Comparison of ENCODE assay signal across 34 mouse cellular contexts in the genomic region with DNA sequence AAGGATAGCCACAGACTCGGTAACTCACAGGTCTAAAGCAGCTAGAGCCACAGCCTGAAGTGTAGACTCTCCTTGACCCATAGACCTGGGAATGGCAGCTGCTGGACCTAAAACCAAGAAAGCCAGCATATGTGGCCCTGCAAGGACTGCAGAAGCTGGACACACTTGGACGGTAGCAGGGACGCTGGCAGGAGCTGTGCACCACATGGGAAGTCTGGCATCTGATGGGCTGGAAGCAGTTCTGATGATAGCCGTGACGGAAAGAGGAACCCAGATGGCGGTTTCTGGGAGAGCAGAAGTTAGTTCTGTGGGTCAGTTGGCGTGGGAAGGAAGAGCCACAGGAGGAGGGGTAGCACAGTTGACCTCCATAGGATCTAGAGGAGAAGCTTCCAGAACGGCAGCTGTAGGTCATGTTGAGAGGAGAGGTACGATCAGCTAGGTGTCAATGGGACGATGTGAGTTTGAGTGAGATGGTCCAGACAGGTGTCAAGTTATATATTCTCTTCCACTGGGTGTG. TPM values are rescaled to one million over a fixed set of nuclear protein-coding genes. Genes with fewer than 3 reads are reported as not detected.
DNase-seq lines count a peak whose midpoint lies in the region; ATAC-seq and TF ChIP-seq lines count a peak whose summit lies in the region.
"Had no signal": no experiment of that assay in that cellular context is flagged by ENCODE, and none has a peak within 500 bp of the region (broad histone marks: within the 10 kb centered on the region; RNA-seq: fewer than 3 reads in every experiment).

Gene 2310061N02Rik (minus strand): TSS at position 467 of the 517 bp plus-strand sequence.

- no peak within 1 kb of the TSS for H3K27ac ChIP-seq in hindbrain, postnatal 0 days
- no peak within 1 kb of the TSS for H3K27ac ChIP-seq in hindbrain, embryonic 16.5 days (ENCODE audit: low read depth, low read length)
- H3K27ac ChIP-seq: embryonic facial prominence, embryonic 10.5 days; limb, embryonic 12.5 days; midbrain, embryonic 13.5 days; neural tube, embryonic 12.5 days had no signal

- TF ChIP-seq CTCF in hindbrain, postnatal 0 days (IDR thresholded peaks at IDR 0.05; ENCODE audit: low read depth) = no peak

- H3K27me3 ChIP-seq in hindbrain, postnatal 0 days (ENCODE audit: insufficient read depth, low read length) = no peaks in the 10 kb centered on the region
- H3K27me3 ChIP-seq in hindbrain, embryonic 16.5 days (replicated peaks; ENCODE audit: control insufficient read depth, insufficient read depth, low read length) = no peaks in the 10 kb centered on the region
- H3K27me3 ChIP-seq: heart, embryonic 12.5 days; limb, embryonic 12.5 days; megakaryocyte, embryonic 14.5 days; midbrain, embryonic 13.5 days; neural tube, embryonic 12.5 days had no signal

- no peak within 1 kb of the TSS for H3K9ac ChIP-seq in hindbrain, postnatal 0 days (replicated peaks; ENCODE audit: low read length)
- no peak within 1 kb of the TSS for H3K9ac ChIP-seq in hindbrain, embryonic 16.5 days (ENCODE audit: low read depth, low read length)
- H3K9ac ChIP-seq: forebrain, postnatal 0 days; heart, embryonic 12.5 days; limb, embryonic 12.5 days; liver, postnatal 0 days; midbrain, embryonic 13.5 days; neural tube, embryonic 12.5 days had no signal

- no peaks in the 10 kb centered on the region for H3K9me3 ChIP-seq in hindbrain, postnatal 0 days (ENCODE audit: low read length)
- no peaks in the 10 kb centered on the region for H3K9me3 ChIP-seq in hindbrain, embryonic 16.5 days (ENCODE audit: control insufficient read depth, low read length)
- H3K9me3 ChIP-seq: embryonic facial prominence, embryonic 10.5 days; heart, embryonic 12.5 days; limb, embryonic 12.5 days; midbrain, embryonic 13.5 days; neural tube, embryonic 12.5 days had no signal

- peak; percentile 9 for DNase-seq in hindbrain, postnatal 0 days (ENCODE audit: low spot score)
- DNase-seq in cerebellum, adult 9-11 months = peak; percentile 11
- peak; percentile 74 to 78 for DNase-seq in cerebellum, postnatal 14 days
- DNase-seq in urinary bladder, adult 18-20 months (ENCODE audit: low spot score in 2 of 2) = no peak
- no peak for DNase-seq in ovary, postnatal 36 days (ENCODE audit: low spot score)
- DNase-seq: adrenal gland, adult 8-10 months; forebrain, postnatal 0 days; heart, adult 18-20 months; heart, postnatal 10 days; kidney, adult 11 months; liver, postnatal 0 days; lung, postnatal 10 days; retina, postnatal 1 day; right cerebral cortex, postnatal 25 days; spleen, adult 18-20 months; thymus, postnatal 14 days had no signal

- WGBS in hindbrain, postnatal 0 days = 78% methylated on average over 10 of the region's 10 CpGs
- WGBS in hindbrain, embryonic 16.5 days = 86% methylated on average over 10 of the region's 10 CpGs

- no peaks in the 10 kb centered on the region for H3K4me1 ChIP-seq in hindbrain, postnatal 0 days (ENCODE audit: insufficient read depth, low read length)
- H3K4me1 ChIP-seq in hindbrain, embryonic 16.5 days (ENCODE audit: control insufficient read depth, insufficient read depth, low read depth, low read length) = no peaks in the 10 kb centered on the region
- H3K4me1 ChIP-seq: embryonic facial prominence, embryonic 10.5 days; heart, embryonic 12.5 days; limb, embryonic 12.5 days; megakaryocyte, embryonic 14.5 days; midbrain, embryonic 13.5 days; neural tube, embryonic 12.5 days had no signal

- peak; percentile 49; the same call in 1 of the 2 replicates for ATAC-seq in hindbrain, postnatal 0 days
- no peak for ATAC-seq in hindbrain, embryonic 16.5 days
- peak; percentile 33; the same call in 1 of the 2 replicates for ATAC-seq in megakaryocyte, adult 5-6 weeks (ENCODE audit: poor library complexity, severe bottlenecking)
- ATAC-seq: forebrain, postnatal 0 days; liver, postnatal 0 days; midbrain, embryonic 13.5 days had no signal

- no peak within 1 kb of the TSS for H3K4me2 ChIP-seq in hindbrain, postnatal 0 days (ENCODE audit: low read depth, low read length)
- H3K4me2 ChIP-seq in hindbrain, embryonic 16.5 days (ENCODE audit: low read length) = no peak within 1 kb of the TSS
- H3K4me2 ChIP-seq: heart, embryonic 12.5 days; limb, embryonic 12.5 days; liver, embryonic 11.5 days; midbrain, embryonic 13.5 days; neural tube, embryonic 12.5 days had no signal

- no peaks in the 10 kb centered on the region for H3K36me3 ChIP-seq in hindbrain, postnatal 0 days (ENCODE audit: insufficient read depth, low read length)
- H3K36me3 ChIP-seq in hindbrain, embryonic 16.5 days (ENCODE audit: control insufficient read depth, insufficient read depth, low read length) = no peaks in the 10 kb centered on the region
- H3K36me3 ChIP-seq: embryonic facial prominence, embryonic 10.5 days; heart, embryonic 12.5 days; limb, embryonic 12.5 days; midbrain, embryonic 13.5 days; neural tube, embryonic 12.5 days had no signal

- H3K4me3 ChIP-seq in hindbrain, postnatal 0 days (ENCODE audit: low read length) = no peak within 1 kb of the TSS
- H3K4me3 ChIP-seq in hindbrain, embryonic 16.5 days (ENCODE audit: low read length) = no peak within 1 kb of the TSS
- H3K4me3 ChIP-seq: embryonic facial prominence, embryonic 10.5 days; heart, embryonic 12.5 days; limb, embryonic 12.5 days; megakaryocyte, embryonic 14.5 days; midbrain, embryonic 13.5 days; neural tube, embryonic 12.5 days had no signal

RNA-seq across cellular contexts. Expression of gene 2310061N02Rik, which starts in this region (rescaled TPM):
- not detected in 2 replicates for total RNA-seq in hindbrain, postnatal 0 days (2014; rRNA removed)
- not detected in 2 replicates for polyA plus RNA-seq in hindbrain, postnatal 0 days (2015; fragmentation: Nextera tagmentation; extraction: Ambion mirVana)
- polyA plus RNA-seq in hindbrain, embryonic 16.5 days (2015; fragmentation: Nextera tagmentation; extraction: Ambion mirVana) = not detected in 2 replicates
- not detected in 2 replicates for total RNA-seq in megakaryocyte, adult 5-6 weeks (2015)
- total RNA-seq in megakaryocyte, adult 5-6 weeks (2017) = not detected in 2 replicates
- total RNA-seq: adrenal gland, adult 8-10 months; forebrain, postnatal 0 days; heart, adult 18-20 months; heart, postnatal 10 days; layer of hippocampus, postnatal 14 days; left cerebral cortex, adult 8-10 months; MEL had no signal
- polyA plus RNA-seq: C2C12; cortical plate, adult 2 months; embryonic facial prominence, embryonic 10.5 days; forebrain, postnatal 0 days; heart, embryonic 12.5 days; hindbrain, embryonic 11.5 days; kidney, embryonic 16.5 days; large intestine, adult 2 months; limb, embryonic 12.5 days; liver, embryonic 11.5 days; liver, postnatal 0 days; midbrain, embryonic 13.5 days; neural tube, embryonic 12.5 days; testis, adult 2 months had no signal

Comparison
In these comparisons a context has a peak if more than half of its experiments do, and no peak if none do; other contexts are left out.
1. Peak in DNase-seq and ATAC-seq in hindbrain, postnatal 0 days; RNA of the gene not detected or under 1 TPM.
2. Peak in ATAC-seq in megakaryocyte, adult 5-6 weeks; RNA of the gene not detected or under 1 TPM.
3. DNase-seq: peak in cerebellum, adult 9-11 months (single experiment) and cerebellum, postnatal 14 days (2 of 2); none in urinary bladder, adult 18-20 months (0 of 2) and ovary, postnatal 36 days (single experiment).